Mouse (Mus musculus) ovary, adult 18-20 months (tissue): ENCODE measurements around the gene Pdcd1.
A peak's percentile ranks its signal among the peaks of the same experiment; 100 is the strongest.
"Not testable (repeated sequence)": the region's sequence is repeated elsewhere in the genome, so short reads cannot be mapped to it uniquely, and the experiment has no call there.

Experiments used
- DNase-seq: peaks from one replicate; pipeline ENCODE4 v3.0.0; 2022; ENCODE audit warnings: low spot score, mixed read lengths

Gene Pdcd1

DNA sequence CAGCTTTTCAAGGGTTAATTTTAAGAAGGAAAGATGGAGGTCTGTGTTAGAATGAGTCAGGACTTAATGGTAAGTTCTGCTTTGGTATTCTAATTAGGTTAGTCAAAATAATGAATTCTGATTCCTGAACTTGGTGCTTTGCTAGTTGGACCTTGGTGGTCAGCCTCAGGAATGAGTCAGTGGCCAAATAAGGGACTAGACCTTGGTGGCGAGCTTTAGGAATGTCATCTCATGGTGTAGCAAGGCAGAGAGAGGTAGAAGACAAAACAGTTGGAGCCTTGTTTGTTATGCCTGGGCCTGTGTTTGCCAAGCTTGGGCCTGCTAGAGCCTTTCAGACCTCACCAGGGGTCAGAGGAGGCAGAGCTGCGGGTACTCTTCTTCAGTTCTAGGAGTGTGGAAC is 23.6 kb downstream of the Pdcd1 start:
- DNase-seq = peak; percentile 62

DNA sequence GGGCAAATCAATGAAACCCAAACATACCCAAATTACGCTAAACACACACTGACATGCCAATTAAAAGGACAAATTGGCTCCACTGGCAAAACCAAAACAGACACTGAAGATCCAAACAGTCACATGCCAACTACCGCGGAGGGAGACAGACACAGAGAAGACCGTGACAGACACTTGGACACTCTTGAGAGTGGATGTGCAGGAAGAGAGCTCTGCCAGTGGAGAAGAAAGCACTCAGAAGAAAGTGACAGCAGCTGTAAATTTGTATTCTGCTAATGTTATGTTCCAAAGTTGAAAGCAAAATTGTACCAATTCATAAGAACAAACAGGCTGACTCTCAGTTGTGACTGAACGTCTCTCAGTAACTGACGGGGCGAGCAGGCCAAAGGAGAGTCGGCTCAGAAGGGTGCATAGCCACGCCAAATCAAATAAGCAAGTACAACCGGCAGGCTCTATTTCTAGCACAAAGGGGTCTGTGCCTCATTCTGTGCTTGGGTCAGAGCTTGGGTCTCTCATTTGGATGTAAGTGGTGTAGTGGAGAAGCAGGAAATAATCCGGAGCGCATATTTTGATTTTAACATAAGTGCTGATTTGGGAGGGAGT is 24.7 kb downstream of the Pdcd1 start:
- DNase-seq = no peak

DNA sequence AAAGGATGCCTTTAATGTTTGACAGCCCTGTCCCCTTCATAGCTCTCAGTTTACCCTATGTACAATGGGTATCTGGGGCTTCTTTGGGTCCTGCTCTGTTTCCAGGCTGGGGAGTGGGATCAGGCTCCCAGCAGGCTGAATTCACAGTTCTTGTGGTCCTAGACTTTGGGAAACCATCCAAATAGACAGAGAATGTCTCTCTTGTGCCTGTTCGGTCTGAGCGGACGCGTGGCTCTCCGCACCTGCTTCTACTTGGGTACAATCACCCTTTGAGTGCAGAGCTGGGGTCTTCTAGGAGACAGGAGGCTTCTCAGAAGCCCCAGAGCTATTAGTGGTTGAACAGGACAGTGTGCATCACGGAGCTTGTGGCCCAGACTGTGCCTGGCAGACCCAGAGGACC is 32.2 kb downstream of the Pdcd1 start, which contains the start of gene Neu4:
Gene Neu4 (plus strand): TSS at position 301 of the 400 bp plus-strand sequence.
- no peak for DNase-seq

DNA sequence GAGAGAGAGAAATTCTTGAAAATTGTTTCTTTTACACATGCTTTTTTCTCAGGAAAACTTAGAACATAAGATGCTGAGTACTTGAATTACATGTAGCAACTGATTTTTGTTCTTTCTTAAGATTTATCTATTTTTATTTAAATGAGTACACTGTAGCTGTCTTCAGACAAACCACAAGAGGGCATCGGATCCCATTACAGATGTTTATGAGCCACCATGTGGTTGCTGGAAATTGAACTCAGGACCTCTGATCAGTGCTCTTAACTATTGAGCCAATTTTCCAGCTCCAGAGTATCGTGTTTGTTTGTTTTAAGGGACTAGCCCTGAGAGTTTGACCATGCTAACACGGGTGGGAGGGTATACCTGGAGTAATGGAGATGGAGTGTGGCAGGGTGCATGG is 40.7 kb downstream of the Pdcd1 start:
- DNase-seq = no peak

DNA sequence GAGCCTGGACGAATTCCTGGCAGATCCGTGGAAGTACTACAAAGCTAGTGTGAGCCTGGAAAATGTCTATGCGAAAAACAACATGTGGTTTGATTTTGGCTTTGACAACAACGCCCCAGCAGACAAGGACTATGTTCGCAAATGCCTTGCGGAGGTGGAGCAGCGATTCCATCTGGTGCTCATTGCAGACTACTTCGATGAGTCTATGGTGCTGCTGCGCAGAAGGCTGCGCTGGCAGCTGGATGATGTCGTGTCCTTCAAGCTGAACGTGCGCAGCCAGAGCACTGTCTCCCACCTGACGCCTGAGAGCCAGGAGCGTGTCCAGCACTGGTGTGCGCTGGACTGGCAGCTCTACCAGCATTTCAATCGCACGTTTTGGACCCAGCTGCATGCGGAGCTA is 43.5 kb downstream of the Pdcd1 start:
- DNase-seq = not testable (repeated sequence)

DNA sequence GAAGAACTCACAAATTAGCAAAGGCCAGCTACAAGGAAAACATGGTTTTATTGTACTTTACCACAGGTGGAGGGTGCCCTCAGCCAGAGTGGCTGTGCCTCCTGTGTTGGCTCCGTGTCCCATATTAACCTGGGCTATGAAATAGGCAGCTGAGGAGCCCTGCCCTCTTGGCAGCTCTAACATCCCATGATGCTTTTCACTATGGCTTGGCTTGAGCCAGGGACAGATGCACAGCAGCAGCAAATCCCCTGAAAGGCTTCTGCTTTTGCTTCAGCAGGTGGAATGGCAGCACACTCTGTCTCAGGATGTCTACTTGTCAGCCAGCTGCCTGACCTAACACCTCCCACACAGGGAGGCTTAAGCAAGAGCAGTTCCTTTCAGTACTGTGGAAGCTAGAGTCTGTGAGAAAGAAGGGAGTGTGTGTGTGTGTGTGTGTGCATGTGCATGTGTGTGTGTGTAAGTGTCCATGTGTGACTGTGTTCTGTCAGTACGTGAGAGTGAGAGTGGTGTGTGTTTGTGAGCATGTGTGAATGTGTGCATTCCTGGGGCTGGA is 46.3 kb downstream of the Pdcd1 start:
- not testable (repeated sequence) for DNase-seq

DNA sequence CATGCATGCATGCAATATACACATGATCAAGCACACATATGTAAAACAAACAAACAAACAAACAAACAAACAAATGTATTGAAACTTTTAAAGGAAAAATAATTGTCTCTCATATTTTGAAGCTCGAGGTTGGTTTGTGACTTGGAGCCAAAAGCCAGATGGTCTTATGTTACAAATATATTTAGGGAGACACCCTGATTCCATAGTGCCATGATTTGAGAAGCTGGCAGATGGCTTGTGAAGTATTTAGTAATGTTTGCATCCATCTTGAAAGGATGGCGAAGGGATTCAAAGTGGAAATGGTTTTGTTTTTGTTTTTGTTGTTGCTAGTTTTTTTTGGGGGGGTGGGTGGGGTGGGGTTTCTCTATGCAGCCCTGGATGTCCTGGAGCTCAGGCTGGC is 51.3 kb downstream of the Pdcd1 start:
- DNase-seq = no peak

DNA sequence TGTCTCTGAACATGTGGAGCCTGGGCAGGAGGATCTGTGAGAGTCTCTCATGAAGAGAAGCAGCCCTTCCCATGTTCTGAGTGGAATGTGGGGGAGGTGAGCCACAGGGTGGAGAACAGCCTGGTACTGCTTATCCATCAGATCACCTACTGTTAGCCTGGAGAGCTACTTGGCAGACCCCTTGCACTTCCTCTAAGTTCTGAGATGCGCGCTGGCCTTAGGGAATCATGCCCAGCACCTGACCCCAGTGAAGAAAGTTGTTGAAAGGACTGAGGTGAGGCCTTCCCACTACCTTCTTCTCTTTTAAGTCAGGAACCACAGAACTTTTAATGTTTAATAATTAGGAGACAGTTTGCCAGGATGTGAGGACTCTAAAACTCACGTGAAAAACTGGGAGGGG is 60.9 kb downstream of the Pdcd1 start:
- not testable (repeated sequence) for DNase-seq

DNA sequence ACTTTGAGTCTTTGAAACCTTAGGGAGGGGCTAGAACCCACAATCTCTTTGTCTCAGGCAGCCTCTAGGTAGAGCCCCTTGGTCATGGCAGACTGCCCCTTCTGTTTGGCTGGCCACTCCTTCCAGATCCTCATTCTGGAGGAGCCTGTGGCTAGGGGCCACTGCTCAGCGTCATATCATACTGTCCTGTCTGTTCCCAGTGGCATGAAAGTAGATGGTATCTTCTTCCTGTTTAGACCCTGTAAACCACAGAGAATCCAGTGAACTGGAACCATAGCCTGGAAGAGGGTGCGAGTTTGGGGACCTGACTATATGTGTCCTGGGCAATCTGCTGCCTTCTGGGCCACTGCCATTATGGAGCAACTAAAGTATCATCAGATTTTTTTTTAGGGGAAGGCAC is 61.3 kb downstream of the Pdcd1 start:
- DNase-seq = not testable (repeated sequence)

DNA sequence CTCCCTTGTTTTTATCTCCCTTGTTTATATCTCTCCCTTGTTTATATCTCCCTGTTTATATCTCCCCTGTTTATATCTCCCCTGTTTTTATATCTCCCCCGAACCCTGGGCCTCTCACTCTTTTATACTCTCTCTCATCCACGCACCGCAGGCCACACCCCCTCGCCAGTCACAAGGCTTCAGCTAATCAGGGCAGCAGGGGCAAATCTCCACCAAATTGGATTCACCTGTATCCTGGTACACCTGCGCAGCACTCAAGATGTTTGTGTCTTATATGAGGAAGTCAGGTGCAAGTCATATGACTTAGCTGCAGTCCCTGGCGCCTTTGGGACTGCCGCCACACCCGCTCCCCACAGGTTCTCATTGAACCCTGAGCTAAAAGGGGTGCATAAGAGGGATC is 62.1 kb downstream of the Pdcd1 start, which contains the start of gene Gal3st2c:
Gene Gal3st2c (plus strand): TSS at position 301 of the 400 bp plus-strand sequence.
- not testable (repeated sequence) for DNase-seq

DNA sequence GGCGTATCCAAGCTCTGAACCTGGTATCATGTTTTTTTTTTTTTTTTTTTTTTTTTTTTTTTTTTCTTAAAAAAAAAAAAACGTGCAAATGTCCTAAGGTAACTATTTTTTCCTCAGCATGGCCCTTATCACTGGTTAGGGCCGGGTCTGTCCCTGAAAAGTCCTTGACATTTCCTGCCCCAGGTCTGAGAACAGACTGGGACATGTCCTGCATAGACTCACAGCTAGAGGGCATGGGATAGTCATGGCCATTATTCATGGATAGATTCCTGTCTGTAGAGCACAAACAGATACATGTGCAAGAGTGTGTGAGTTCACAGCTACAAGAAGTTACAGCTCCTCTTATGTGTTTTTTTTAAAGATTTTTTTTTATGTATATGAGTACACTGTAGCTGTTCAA is 63.6 kb downstream of the Pdcd1 start:
- DNase-seq = no peak
